Mouse (Mus musculus): ENCODE measurements at regions not wholly inside any gene's neighbourhood (a gene's known extent, or its start where the extent isn't known, plus 50 kb on each side); places are given as distances from the start of the nearest gene placed in this dataset.

DNA sequence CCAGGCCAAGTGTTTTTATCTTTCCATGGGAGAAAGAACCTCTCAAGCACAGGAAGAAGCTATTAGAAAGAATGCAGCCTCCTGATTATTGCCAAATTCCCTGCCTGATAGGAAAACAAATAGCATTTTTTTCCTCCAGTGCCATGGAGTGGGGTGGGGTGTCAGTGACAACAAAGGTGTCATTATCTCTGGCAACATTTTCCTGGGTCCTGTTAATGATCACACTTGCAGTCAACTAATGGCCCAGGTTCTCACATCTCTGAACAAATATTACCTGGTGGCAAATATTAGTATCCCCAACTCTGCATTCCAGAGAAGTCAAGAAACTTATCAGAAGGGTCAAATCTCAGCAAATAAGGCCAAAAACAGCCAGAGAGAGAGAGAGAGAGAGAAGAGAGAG is 298.6 kb downstream of the Sox4 start:
- no peak overlapping the region for H3K27ac ChIP-seq (ENCODE audit: control insufficient read depth, low read depth, low read length)
- H3K79me2 ChIP-seq (ENCODE audit: control insufficient read depth, insufficient read depth, low read length, poor library complexity), result no peaks in the 10 kb centered on the region
- no peaks in the 10 kb centered on the region for H3K36me3 ChIP-seq (ENCODE audit: control insufficient read depth in 1 of 2, insufficient read depth in 2 of 2, low read length in 2 of 2)
- H3K27me3 ChIP-seq (ENCODE audit: control insufficient read depth in 1 of 2, insufficient read depth in 2 of 2, low read length in 2 of 2), result no peaks in the 10 kb centered on the region
- no peaks in the 10 kb centered on the region for H3K9me3 ChIP-seq (replicated peaks; ENCODE audit: insufficient read depth, low read length)
- no peak overlapping the region for H3K4me3 ChIP-seq (ENCODE audit: control insufficient read depth in 1 of 2, insufficient read depth in 1 of 2, low read depth in 2 of 2, low read length in 2 of 2)
- no peak for DNase-seq (ENCODE audit: low read depth, low spot score)
- H3K9ac ChIP-seq (ENCODE audit: control insufficient read depth, low read depth, low read length, poor library complexity, severe bottlenecking), result no peak overlapping the region
- H3K4me1 ChIP-seq (ENCODE audit: control insufficient read depth in 1 of 2, insufficient read depth in 2 of 2, low read length in 2 of 2), result no peaks in the 10 kb centered on the region
- TF ChIP-seq ZNF384 (IDR thresholded peaks at IDR 0.05; ENCODE audit: low read depth, low read length) (no peak), RCOR1 (IDR thresholded peaks at IDR 0.05; ENCODE audit: low read depth, low read length) (no peak), CHD2 (IDR thresholded peaks at IDR 0.05; ENCODE audit: low read length) (no peak), ETS1 (IDR thresholded peaks at IDR 0.05; ENCODE audit: low read depth, low read length) (no peak), NRF1 (IDR thresholded peaks at IDR 0.05; ENCODE audit: insufficient read depth, low read depth, low read length, poor library complexity, severe bottlenecking) (no peak), ZKSCAN1 (IDR thresholded peaks at IDR 0.05; ENCODE audit: low read depth, low read length) (no peak), MAFK (IDR thresholded peaks at IDR 0.05; ENCODE audit: borderline replicate concordance, low read depth, low read length) (no peak), MYC (IDR thresholded peaks at IDR 0.05; ENCODE audit: low read depth, low read length) (no peak), ZC3H11A (IDR thresholded peaks at IDR 0.05; ENCODE audit: low read depth, low read length) (no peak), TAL1 (IDR thresholded peaks at IDR 0.05; ENCODE audit: low read length) (no peak), TCF12 (IDR thresholded peaks at IDR 0.05; ENCODE audit: low read depth, low read length) (no peak), CHD1 (IDR thresholded peaks at IDR 0.05; ENCODE audit: low read depth, low read length) (no peak), MYB (IDR thresholded peaks at IDR 0.05; ENCODE audit: low read depth, low read length) (no peak), NELFE (IDR thresholded peaks at IDR 0.05; ENCODE audit: low read depth, low read length) (no peak), SMC3 (IDR thresholded peaks at IDR 0.05; ENCODE audit: low read depth, low read length) (no peak), MAX (IDR thresholded peaks at IDR 0.05; ENCODE audit: low read length) (no peak), HCFC1 (IDR thresholded peaks at IDR 0.05; ENCODE audit: low read depth, low read length) (no peak), MXI1 (IDR thresholded peaks at IDR 0.05; ENCODE audit: low read depth, low read length) (no peak), USF1 (IDR thresholded peaks at IDR 0.05; ENCODE audit: low read depth, low read length) (no peak), UBTF (IDR thresholded peaks at IDR 0.05; ENCODE audit: borderline replicate concordance, insufficient read depth, low read depth, low read length) (no peak)

DNA sequence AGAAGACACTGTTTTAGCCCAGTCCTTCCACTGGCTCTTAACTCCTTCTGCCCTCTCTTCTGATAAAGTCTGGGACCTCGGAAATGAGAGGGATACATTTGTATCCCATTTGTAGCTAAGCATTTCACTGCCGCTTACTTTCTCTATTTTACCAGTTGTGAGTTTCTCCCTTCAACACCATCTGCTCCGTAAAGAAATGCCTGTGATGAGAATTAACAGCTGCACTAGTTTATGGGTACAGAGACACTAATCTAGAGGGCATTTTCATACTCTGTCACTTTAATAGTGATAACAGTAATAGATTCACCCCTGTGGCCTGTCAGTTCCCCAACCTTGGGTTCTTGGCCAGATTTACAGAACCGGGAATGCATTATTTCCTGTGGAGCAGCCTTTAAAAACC is 300.2 kb downstream of the Sox4 start:
- Histone ChIP-seq H3K27ac (ENCODE audit: control insufficient read depth, low read depth, low read length) (no peak overlapping the region), H3K79me2 (ENCODE audit: control insufficient read depth, insufficient read depth, low read length, poor library complexity) (no peaks in the 10 kb centered on the region), H3K4me1 (ENCODE audit: control insufficient read depth in 1 of 2, insufficient read depth in 2 of 2, low read length in 2 of 2) (no peaks in the 10 kb centered on the region), H3K9ac (ENCODE audit: control insufficient read depth, low read depth, low read length, poor library complexity, severe bottlenecking) (no peak overlapping the region), H3K36me3 (ENCODE audit: control insufficient read depth in 1 of 2, insufficient read depth in 2 of 2, low read length in 2 of 2) (no peaks in the 10 kb centered on the region), H3K27me3 (ENCODE audit: control insufficient read depth in 1 of 2, insufficient read depth in 2 of 2, low read length in 2 of 2) (no peaks in the 10 kb centered on the region), H3K4me3 (ENCODE audit: control insufficient read depth in 1 of 2, insufficient read depth in 1 of 2, low read depth in 2 of 2, low read length in 2 of 2) (no peak overlapping the region), H3K9me3 (replicated peaks; ENCODE audit: insufficient read depth, low read length) (no peaks in the 10 kb centered on the region)
- no peak for TF ChIP-seq MAX (IDR thresholded peaks at IDR 0.05; ENCODE audit: low read length)
- no peak for TF ChIP-seq UBTF (IDR thresholded peaks at IDR 0.05; ENCODE audit: borderline replicate concordance, insufficient read depth, low read depth, low read length)
- no peak for TF ChIP-seq POLR2A (IDR thresholded peaks at IDR 0.05; ENCODE audit: control insufficient read depth in 1 of 2, insufficient read depth in 1 of 2, low read depth in 1 of 2, low read length in 2 of 2, poor library complexity in 1 of 2)
- no peak for TF ChIP-seq TCF12 (IDR thresholded peaks at IDR 0.05; ENCODE audit: low read depth, low read length)
- TF ChIP-seq TBP (IDR thresholded peaks at IDR 0.05; ENCODE audit: low read depth, low read length), result no peak
- TF ChIP-seq GATA1 (IDR thresholded peaks at IDR 0.05; ENCODE audit: low read depth, low read length), result no peak
- TF ChIP-seq ZMIZ1 (IDR thresholded peaks at IDR 0.05; ENCODE audit: low read depth, low read length), result no peak
- no peak for TF ChIP-seq RCOR1 (IDR thresholded peaks at IDR 0.05; ENCODE audit: low read depth, low read length)
- no peak for TF ChIP-seq GABPA (IDR thresholded peaks at IDR 0.05; ENCODE audit: low read depth, low read length)
- TF ChIP-seq EP300 (IDR thresholded peaks at IDR 0.05; ENCODE audit: low read depth in 1 of 2, low read length in 2 of 2), result no peak
- no peak for TF ChIP-seq CHD1 (IDR thresholded peaks at IDR 0.05; ENCODE audit: low read depth, low read length)
- TF ChIP-seq ZKSCAN1 (IDR thresholded peaks at IDR 0.05; ENCODE audit: low read depth, low read length), result no peak
- TF ChIP-seq MAFK (IDR thresholded peaks at IDR 0.05; ENCODE audit: borderline replicate concordance, low read depth, low read length), result no peak
- TF ChIP-seq TAL1 (IDR thresholded peaks at IDR 0.05; ENCODE audit: low read length), result no peak
- no peak for TF ChIP-seq BHLHE40 (IDR thresholded peaks at IDR 0.05; ENCODE audit: borderline replicate concordance, low read depth, low read length)
- TF ChIP-seq NELFE (IDR thresholded peaks at IDR 0.05; ENCODE audit: low read depth, low read length), result no peak
- TF ChIP-seq JUND (IDR thresholded peaks at IDR 0.05; ENCODE audit: low read depth, low read length), result no peak
- TF ChIP-seq ELF1 (IDR thresholded peaks at IDR 0.05; ENCODE audit: low read depth, low read length), result no peak
- TF ChIP-seq POLR2AphosphoS5 (IDR thresholded peaks at IDR 0.05; ENCODE audit: borderline replicate concordance, low read depth, low read length), result no peak
- no peak for TF ChIP-seq CTCF (IDR thresholded peaks at IDR 0.05 in 2 of 3, conservative IDR thresholded peaks at IDR 0.05 in 1 of 3; ENCODE audit: control insufficient read depth in 1 of 3, insufficient read depth in 1 of 3, low read depth in 2 of 3, low read length in 3 of 3, poor library complexity in 1 of 3, severe bottlenecking in 1 of 3)
- no peak for DNase-seq (ENCODE audit: low read depth, low spot score)

Measured in MEL (cell line).